Mouse (Mus musculus) hematopoietic stem cell, adult 5-6 weeks (primary cell): ENCODE data around the gene Nfe2l3. TPM values are rescaled to one million over a fixed set of nuclear protein-coding genes. Genes with fewer than 3 reads are reported as not detected.

ENCODE experiments used
- total RNA-seq: library from RNA; stranded (forward); fragments of 172-1452, 232-1000 nt; gene quantifications from 2 replicates; pipeline ENCODE4 v1.2.3, GENCODE M21; 2017

Nfe2l3 gene
- total RNA-seq, 1 experiment from 2014 or later = 0.25 TPM

Other genes with a start within 250 kb of the Nfe2l3 start
- gene Hnrnpa2b1, start 37.2 kb downstream of the Nfe2l3 start, total RNA-seq = 1,632 and 1,923 TPM in 2 replicates
- gene Cbx3, start 37.7 kb downstream of the Nfe2l3 start, total RNA-seq = 419 and 609 TPM in 2 replicates
- 129 and 131 TPM in 2 replicates for gene Snx10, start 91.2 kb downstream of the Nfe2l3 start, total RNA-seq